Mouse (Mus musculus): ENCODE data around the gene Bcar1. TPM values are rescaled to one million over a fixed set of nuclear protein-coding genes. Genes with fewer than 3 reads are reported as not detected.

The Bcar1 gene
- total RNA-seq, 4 experiments from 2014 or later, result 49.4 to 54.6 (median 53.5) TPM

- no peak for DNase-seq (ENCODE audit: low spot score in 2 of 2)
These were observed 61.1 kb downstream of the Bcar1 start for GRCm38 (mm10) chr8:111682521-111682920.

GRCm38 (mm10) chr8:111681153-111681552 lies 62.5 kb downstream of the Bcar1 start:
- no peak for DNase-seq (ENCODE audit: low spot score in 2 of 2)

- DNase-seq (ENCODE audit: low spot score in 2 of 2), result no peak
These were observed 63.1 kb downstream of the Bcar1 start for GRCm38 (mm10) chr8:111680423-111681028.

GRCm38 (mm10) chr8:111678848-111679247 lies 64.8 kb downstream of the Bcar1 start:
- peak in 1 of 2 experiments; percentile 49 for DNase-seq (ENCODE audit: low spot score in 2 of 2)

GRCm38 (mm10) chr8:111678111-111678510 lies 65.5 kb downstream of the Bcar1 start:
- peak in 1 of 2 experiments; percentile 18 for DNase-seq (ENCODE audit: low spot score in 2 of 2)

GRCm38 (mm10) chr8:111676237-111676636 lies 67.4 kb downstream of the Bcar1 start:
- DNase-seq (ENCODE audit: low spot score in 2 of 2), result no peak

- no peak for DNase-seq (ENCODE audit: low spot score in 2 of 2)
These were observed 76.9 kb downstream of the Bcar1 start for GRCm38 (mm10) chr8:111666751-111667150.

- peak; percentile 60 to 70 for DNase-seq (ENCODE audit: low spot score in 2 of 2)
These were observed 81.1 kb downstream of the Bcar1 start for GRCm38 (mm10) chr8:111662473-111662872.

Small RNAs within 50 kb of the gene (microRNA-seq; reads per million reads assigned to microRNA genes)
- 0 reads per million in 2 experiments for gene Mir7076

Other genes starting within 250 kb of the Bcar1 start
- 10 to 100 TPM; 19.5 to 21.7 (median 20.3) TPM for gene Wdr59, start 221.7 kb downstream of the Bcar1 start, total RNA-seq (2022)
- gene Znrf1, start 207.7 kb downstream of the Bcar1 start, total RNA-seq (2022), result 100 to 1,000 TPM; 120 to 139 (median 129) TPM
- 10 to 100 TPM; 10.6 to 11.4 (median 10.8) TPM for gene Ldhd, start 113.4 kb downstream of the Bcar1 start, total RNA-seq (2022)
- gene Zfp1, start 100.4 kb downstream of the Bcar1 start, total RNA-seq (2022), result 10 to 100 TPM; 22.1 to 25.2 (median 24.1) TPM
- not detected for gene Ctrb1, start 52.8 kb downstream of the Bcar1 start, total RNA-seq (2022)
- gene Cfdp1, start 110.5 kb upstream of the Bcar1 start, total RNA-seq (2022), result 10 to 100 TPM; 67.7 to 86.2 (median 79.4) TPM
- 1 to 10 TPM; 3.4 to 4.1 (median 3.6) TPM for gene Tmem170, start 132.9 kb upstream of the Bcar1 start, total RNA-seq (2022)
- gene Chst5, start 166.6 kb upstream of the Bcar1 start, total RNA-seq (2022), result under 1 TPM; 0.30 to 0.80 (median 0.53) TPM
- 10 to 100 TPM; 11.6 to 13.2 (median 12.5) TPM for gene Tmem231, start 190.1 kb upstream of the Bcar1 start, total RNA-seq (2022)
- gene Gabarapl2, start 196.9 kb upstream of the Bcar1 start, total RNA-seq (2022), result 100 to 1,000 TPM; 211 to 236 (median 227) TPM
- 1 to 10 TPM; 5.3 to 8.0 (median 5.9) TPM for gene Adat1, start 248.5 kb upstream of the Bcar1 start, total RNA-seq (2022)

Measured in left cerebral cortex, adult 8-10 months (tissue).